Mouse (Mus musculus) hematopoietic stem cell, adult 5-6 weeks (primary cell): ENCODE results near the gene Edn3. TPM values are rescaled to one million over a fixed set of nuclear protein-coding genes. Genes with fewer than 3 reads are reported as not detected.

Experiments used
- ATAC-seq, 2 experiments: fragments of 125-278 bp in 1 of 2; replicated peaks in 1 of 2; 2 replicates each; pipeline ENCODE4 v1.8.0; 2016 to 2017; ENCODE audit warnings: inconsistent platforms in 2 of 2, mild to moderate bottlenecking in 2 of 2, moderate number of reproducible peaks in 2 of 2, low read depth in 1 of 2, moderate TSS enrichment in 1 of 2; ENCODE audit not compliant: low FRiP score in 2 of 2, poor library complexity in 2 of 2, severe bottlenecking in 2 of 2, insufficient read depth in 1 of 2, low TSS enrichment in 1 of 2
- total RNA-seq: library from RNA; stranded (forward); fragments of 172-1452, 232-1000 nt; gene quantifications from 2 replicates; pipeline ENCODE4 v1.2.3, GENCODE M21; 2017

Gene Edn3
- 0.84 and 1.0 TPM in 2 replicates for total RNA-seq

- ATAC-seq = peak; percentile 58 to 68
Measured at GRCm38 (mm10) chr2:174760479-174761121, at the start of gene Edn3. Gene Edn3 (plus strand): TSS chr2:174760619.

GRCm38 (mm10) chr2:174712043-174712442 lies 48.4 kb upstream of the Edn3 start:
- no peak for ATAC-seq

- no peak for ATAC-seq
Measured at GRCm38 (mm10) chr2:174715938-174716337, 44.5 kb upstream of the Edn3 start.

- ATAC-seq = no peak
Measured at GRCm38 (mm10) chr2:174717857-174718256, 42.6 kb upstream of the Edn3 start.

- no peak for ATAC-seq
Measured at GRCm38 (mm10) chr2:174727114-174727823, 33.1 kb upstream of the Edn3 start.

GRCm38 (mm10) chr2:174731939-174732338 lies 28.5 kb upstream of the Edn3 start:
- ATAC-seq = no peak

- no peak for ATAC-seq
Measured at GRCm38 (mm10) chr2:174735270-174735669, 25.1 kb upstream of the Edn3 start.

GRCm38 (mm10) chr2:174747182-174747581 lies 13.2 kb upstream of the Edn3 start:
- ATAC-seq = no peak

- peak; percentile 24 to 56; a peak in 2 of 4 replicates for ATAC-seq
Measured at GRCm38 (mm10) chr2:174748381-174748780, 12.0 kb upstream of the Edn3 start.

- no peak for ATAC-seq
Measured at GRCm38 (mm10) chr2:174753197-174753596, 7.2 kb upstream of the Edn3 start.

- ATAC-seq = no peak
Measured at GRCm38 (mm10) chr2:174754231-174754630, 6.2 kb upstream of the Edn3 start.

GRCm38 (mm10) chr2:174759189-174759588 lies 1.2 kb upstream of the Edn3 start:
- no peak for ATAC-seq

- no peak for ATAC-seq
Measured at GRCm38 (mm10) chr2:174761452-174762101, 1.2 kb downstream of the Edn3 start.

GRCm38 (mm10) chr2:174762310-174762709 lies 1.9 kb downstream of the Edn3 start:
- ATAC-seq = no peak

- no peak for ATAC-seq
Measured at GRCm38 (mm10) chr2:174768891-174769528, 8.6 kb downstream of the Edn3 start.

- ATAC-seq = peak; percentile 90
Measured at GRCm38 (mm10) chr2:174774177-174775111, 14.0 kb downstream of the Edn3 start.

- ATAC-seq = no peak
Measured at GRCm38 (mm10) chr2:174782016-174782415, 21.6 kb downstream of the Edn3 start.
